Mouse (Mus musculus): Measurements from ENCODE around the gene Gucd1. TPM values are rescaled to one million over a fixed set of nuclear protein-coding genes. Genes with fewer than 3 reads are reported as not detected.
"Not testable (repeated sequence)": the region's sequence is repeated elsewhere in the genome, so short reads cannot be mapped to it uniquely, and the experiment has no call there.

Gene Gucd1
- polyA plus RNA-seq, 1 experiment from 2014 or later: 46.9 TPM

GRCm38 (mm10) chr10:75514361-75514760, 3.4 kb downstream of the Gucd1 start:
- Histone ChIP-seq H3K4me1 (ENCODE audit: control insufficient read depth, insufficient read depth, low read length) (peaks cover 19% of the 10 kb centered on the region), H3K4me3 (ENCODE audit: low read length) (no peak overlapping the region), H3K36me3 (ENCODE audit: control insufficient read depth, insufficient read depth, low read length) (peaks cover 29% of the 10 kb centered on the region), H3K27ac (ENCODE audit: low read depth, low read length) (no peak overlapping the region), H3K27me3 (ENCODE audit: control insufficient read depth, insufficient read depth, low read length) (no peaks in the 10 kb centered on the region), H3K9ac (ENCODE audit: low read depth, low read length) (no peak overlapping the region), H3K4me2 (replicated peaks; ENCODE audit: low read depth, low read length) (no peak overlapping the region), H3K9me3 (ENCODE audit: control insufficient read depth, low read length) (no peaks in the 10 kb centered on the region)
- WGBS: 76% methylated on average over 7 of the region's 7 CpGs
- no peak for ATAC-seq (ENCODE audit: low FRiP score, low TSS enrichment)

- Histone ChIP-seq H3K4me2 (replicated peaks; ENCODE audit: low read depth, low read length) (no peak overlapping the region), H3K9me3 (ENCODE audit: control insufficient read depth, low read length) (no peaks in the 10 kb centered on the region), H3K27me3 (ENCODE audit: control insufficient read depth, insufficient read depth, low read length) (no peaks in the 10 kb centered on the region), H3K9ac (ENCODE audit: low read depth, low read length) (no peak overlapping the region), H3K4me1 (ENCODE audit: control insufficient read depth, insufficient read depth, low read length) (peaks cover 12% of the 10 kb centered on the region), H3K27ac (ENCODE audit: low read depth, low read length) (no peak overlapping the region), H3K4me3 (ENCODE audit: low read length) (no peak overlapping the region), H3K36me3 (ENCODE audit: control insufficient read depth, insufficient read depth, low read length) (peaks cover 35% of the 10 kb centered on the region)
- 90% methylated on average over 8 of the region's 8 CpGs for WGBS
- ATAC-seq (ENCODE audit: low FRiP score, low TSS enrichment): no peak
Measured at GRCm38 (mm10) chr10:75513306-75514067, 4.3 kb downstream of the Gucd1 start.

GRCm38 (mm10) chr10:75512796-75513195, 5.0 kb downstream of the Gucd1 start:
- 91% methylated on average over 7 of the region's 7 CpGs for WGBS
- no peak overlapping the region for H3K27ac ChIP-seq (ENCODE audit: low read depth, low read length)
- no peaks in the 10 kb centered on the region for H3K27me3 ChIP-seq (ENCODE audit: control insufficient read depth, insufficient read depth, low read length)
- H3K9me3 ChIP-seq (ENCODE audit: control insufficient read depth, low read length): no peaks in the 10 kb centered on the region
- H3K4me2 ChIP-seq (replicated peaks; ENCODE audit: low read depth, low read length): no peak overlapping the region
- H3K4me3 ChIP-seq (ENCODE audit: low read length): no peak overlapping the region
- no peak for ATAC-seq (ENCODE audit: low FRiP score, low TSS enrichment)
- peaks cover 42% of the 10 kb centered on the region for H3K36me3 ChIP-seq (ENCODE audit: control insufficient read depth, insufficient read depth, low read length)
- peaks cover 12% of the 10 kb centered on the region for H3K4me1 ChIP-seq (ENCODE audit: control insufficient read depth, insufficient read depth, low read length)
- H3K9ac ChIP-seq (ENCODE audit: low read depth, low read length): no peak overlapping the region

GRCm38 (mm10) chr10:75511897-75512296, 5.9 kb downstream of the Gucd1 start:
- H3K4me2 ChIP-seq (replicated peaks; ENCODE audit: low read depth, low read length): no peak overlapping the region
- WGBS: 94% methylated on average over 7 of the region's 7 CpGs
- H3K9me3 ChIP-seq (ENCODE audit: control insufficient read depth, low read length): no peaks in the 10 kb centered on the region
- H3K36me3 ChIP-seq (ENCODE audit: control insufficient read depth, insufficient read depth, low read length): peaks cover 49% of the 10 kb centered on the region
- no peak overlapping the region for H3K9ac ChIP-seq (ENCODE audit: low read depth, low read length)
- H3K27me3 ChIP-seq (ENCODE audit: control insufficient read depth, insufficient read depth, low read length): no peaks in the 10 kb centered on the region
- no peak overlapping the region for H3K4me3 ChIP-seq (ENCODE audit: low read length)
- peaks cover 12% of the 10 kb centered on the region for H3K4me1 ChIP-seq (ENCODE audit: control insufficient read depth, insufficient read depth, low read length)
- ATAC-seq (ENCODE audit: low FRiP score, low TSS enrichment): no peak
- H3K27ac ChIP-seq (ENCODE audit: low read depth, low read length): no peak overlapping the region

GRCm38 (mm10) chr10:75511060-75511459, 6.7 kb downstream of the Gucd1 start:
- ATAC-seq (ENCODE audit: low FRiP score, low TSS enrichment): no peak
- 90% methylated on average over 9 of the region's 9 CpGs for WGBS
- H3K4me2 ChIP-seq (replicated peaks; ENCODE audit: low read depth, low read length): no peak overlapping the region

GRCm38 (mm10) chr10:75510446-75510845, 7.3 kb downstream of the Gucd1 start:
- peaks cover 49% of the 10 kb centered on the region for H3K36me3 ChIP-seq (ENCODE audit: control insufficient read depth, insufficient read depth, low read length)
- H3K4me2 ChIP-seq (replicated peaks; ENCODE audit: low read depth, low read length): no peak overlapping the region
- no peak overlapping the region for H3K9ac ChIP-seq (ENCODE audit: low read depth, low read length)
- H3K4me1 ChIP-seq (ENCODE audit: control insufficient read depth, insufficient read depth, low read length): 0 out of 2 replicates have a peak, but pooled peaks cover 3% of the 10 kb centered on the region
- WGBS: 97% methylated on average over 7 of the region's 7 CpGs
- no peaks in the 10 kb centered on the region for H3K9me3 ChIP-seq (ENCODE audit: control insufficient read depth, low read length)
- no peaks in the 10 kb centered on the region for H3K27me3 ChIP-seq (ENCODE audit: control insufficient read depth, insufficient read depth, low read length)
- no peak for ATAC-seq (ENCODE audit: low FRiP score, low TSS enrichment)
- H3K4me3 ChIP-seq (ENCODE audit: low read length): no peak overlapping the region
- no peak overlapping the region for H3K27ac ChIP-seq (ENCODE audit: low read depth, low read length)

More at GRCm38 (mm10) chr10:75511060-75511459, 6.7 kb downstream of the Gucd1 start:
- no peak overlapping the region for H3K4me3 ChIP-seq (ENCODE audit: low read length)
- peaks cover 49% of the 10 kb centered on the region for H3K36me3 ChIP-seq (ENCODE audit: control insufficient read depth, insufficient read depth, low read length)
- no peak overlapping the region for H3K27ac ChIP-seq (ENCODE audit: low read depth, low read length)
- H3K9me3 ChIP-seq (ENCODE audit: control insufficient read depth, low read length): no peaks in the 10 kb centered on the region
- no peaks in the 10 kb centered on the region for H3K27me3 ChIP-seq (ENCODE audit: control insufficient read depth, insufficient read depth, low read length)
- H3K9ac ChIP-seq (ENCODE audit: low read depth, low read length): no peak overlapping the region
- peaks cover 9% of the 10 kb centered on the region for H3K4me1 ChIP-seq (ENCODE audit: control insufficient read depth, insufficient read depth, low read length)

- not testable (repeated sequence) for H3K27ac ChIP-seq (ENCODE audit: low read depth, low read length); ATAC-seq (ENCODE audit: low FRiP score, low TSS enrichment); H3K9me3 ChIP-seq (ENCODE audit: control insufficient read depth, low read length); H3K4me2 ChIP-seq (replicated peaks; ENCODE audit: low read depth, low read length); H3K4me3 ChIP-seq (ENCODE audit: low read length); H3K9ac ChIP-seq (ENCODE audit: low read depth, low read length); H3K4me1 ChIP-seq (ENCODE audit: control insufficient read depth, insufficient read depth, low read length); H3K27me3 ChIP-seq (ENCODE audit: control insufficient read depth, insufficient read depth, low read length)
- peaks cover 38% of the 10 kb centered on the region for H3K36me3 ChIP-seq (ENCODE audit: control insufficient read depth, insufficient read depth, low read length)
- 96% methylated on average over 3 of the region's 3 CpGs for WGBS
Measured at GRCm38 (mm10) chr10:75505928-75506327, 11.8 kb downstream of the Gucd1 start.

GRCm38 (mm10) chr10:75505130-75505495, 12.7 kb downstream of the Gucd1 start:
- H3K4me2 ChIP-seq (replicated peaks; ENCODE audit: low read depth, low read length): no peak overlapping the region
- H3K9ac ChIP-seq (ENCODE audit: low read depth, low read length): no peak overlapping the region
- no peak overlapping the region for H3K27ac ChIP-seq (ENCODE audit: low read depth, low read length)
- 55% methylated on average over 3 of the region's 3 CpGs for WGBS
- no peak for ATAC-seq (ENCODE audit: low FRiP score, low TSS enrichment)
- H3K4me3 ChIP-seq (ENCODE audit: low read length): no peak overlapping the region
- peaks cover 30% of the 10 kb centered on the region for H3K36me3 ChIP-seq (ENCODE audit: control insufficient read depth, insufficient read depth, low read length)
- H3K9me3 ChIP-seq (ENCODE audit: control insufficient read depth, low read length): peaks cover 4% of the 10 kb centered on the region; the same call in 1 of the 2 replicates
- H3K4me1 ChIP-seq (ENCODE audit: control insufficient read depth, insufficient read depth, low read length): no peaks in the 10 kb centered on the region
- no peaks in the 10 kb centered on the region for H3K27me3 ChIP-seq (ENCODE audit: control insufficient read depth, insufficient read depth, low read length)

- Histone ChIP-seq H3K4me1 (ENCODE audit: control insufficient read depth, insufficient read depth, low read length) (no peaks in the 10 kb centered on the region), H3K9ac (ENCODE audit: low read depth, low read length) (no peak overlapping the region), H3K4me2 (replicated peaks; ENCODE audit: low read depth, low read length) (no peak overlapping the region), H3K9me3 (ENCODE audit: control insufficient read depth, low read length) (peaks cover 4% of the 10 kb centered on the region; the same call in 1 of the 2 replicates), H3K27me3 (ENCODE audit: control insufficient read depth, insufficient read depth, low read length) (no peaks in the 10 kb centered on the region), H3K27ac (ENCODE audit: low read depth, low read length) (no peak overlapping the region), H3K36me3 (ENCODE audit: control insufficient read depth, insufficient read depth, low read length) (peaks cover 23% of the 10 kb centered on the region), H3K4me3 (ENCODE audit: low read length) (no peak overlapping the region)
- ATAC-seq (ENCODE audit: low FRiP score, low TSS enrichment): no peak
- WGBS: 90% methylated on average over 8 of the region's 8 CpGs
Measured at GRCm38 (mm10) chr10:75504234-75505129, 13.3 kb downstream of the Gucd1 start.

All from kidney, embryonic 14.5 days (tissue).